Mouse (Mus musculus): Measurements from ENCODE around the gene Sim1.

Sim1 gene

GRCm38 (mm10) chr10:50901601-50902475 is 7.3 kb downstream of the Sim1 start:
- no peak for DNase-seq (ENCODE audit: low read depth, low spot score)

DNA sequence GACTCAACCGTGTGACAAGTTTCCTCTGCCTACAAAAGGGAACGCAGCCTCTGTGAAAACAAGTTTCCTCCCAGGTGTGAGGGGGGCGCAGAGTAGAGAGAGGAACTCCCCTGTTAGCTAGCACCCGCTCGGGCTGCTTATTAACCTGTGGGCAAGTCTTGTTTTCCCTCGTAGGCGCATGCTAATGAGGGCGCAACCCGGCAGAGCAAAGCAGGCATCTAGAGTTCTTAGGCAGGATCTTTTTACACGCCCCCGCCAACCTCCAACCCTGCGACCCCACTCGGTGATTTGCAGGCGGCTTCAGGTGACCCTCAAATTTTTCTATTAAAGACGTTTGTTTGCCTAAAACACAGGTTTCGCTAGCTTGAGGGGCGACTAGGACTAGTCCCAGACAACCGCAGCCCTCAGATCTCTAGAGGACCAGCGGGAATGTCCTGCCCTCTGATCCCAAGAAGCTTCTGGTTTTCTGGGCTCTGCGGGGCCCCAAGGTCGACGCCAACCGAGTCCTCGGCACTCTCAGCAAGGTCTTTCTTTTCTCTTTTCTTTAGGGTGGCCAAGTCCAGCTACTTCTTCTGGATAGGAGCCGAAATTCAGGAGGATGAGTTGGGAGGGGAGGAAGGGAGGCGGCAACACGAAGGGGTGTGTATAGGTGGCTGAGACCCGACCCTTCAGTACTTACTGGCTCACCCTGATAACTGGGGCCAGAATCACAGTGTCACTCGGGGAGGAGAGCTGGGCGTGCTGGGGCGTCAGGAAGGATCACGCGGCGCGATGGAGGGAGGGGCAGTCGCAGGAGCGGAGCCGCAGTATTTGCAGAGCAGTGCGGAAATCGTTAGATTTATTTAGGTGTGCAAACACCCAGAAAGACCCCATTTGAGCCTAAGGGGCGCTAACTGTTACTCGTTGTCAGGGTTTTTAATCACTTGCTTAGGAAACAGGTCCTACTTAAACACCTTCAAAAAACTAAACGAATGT is 8.5 kb downstream of the Sim1 start:
- DNase-seq (ENCODE audit: low read depth, low spot score), result peak; percentile 54

GRCm38 (mm10) chr10:50903846-50904763 is 9.6 kb downstream of the Sim1 start:
- DNase-seq (ENCODE audit: low read depth, low spot score), result no peak

DNA sequence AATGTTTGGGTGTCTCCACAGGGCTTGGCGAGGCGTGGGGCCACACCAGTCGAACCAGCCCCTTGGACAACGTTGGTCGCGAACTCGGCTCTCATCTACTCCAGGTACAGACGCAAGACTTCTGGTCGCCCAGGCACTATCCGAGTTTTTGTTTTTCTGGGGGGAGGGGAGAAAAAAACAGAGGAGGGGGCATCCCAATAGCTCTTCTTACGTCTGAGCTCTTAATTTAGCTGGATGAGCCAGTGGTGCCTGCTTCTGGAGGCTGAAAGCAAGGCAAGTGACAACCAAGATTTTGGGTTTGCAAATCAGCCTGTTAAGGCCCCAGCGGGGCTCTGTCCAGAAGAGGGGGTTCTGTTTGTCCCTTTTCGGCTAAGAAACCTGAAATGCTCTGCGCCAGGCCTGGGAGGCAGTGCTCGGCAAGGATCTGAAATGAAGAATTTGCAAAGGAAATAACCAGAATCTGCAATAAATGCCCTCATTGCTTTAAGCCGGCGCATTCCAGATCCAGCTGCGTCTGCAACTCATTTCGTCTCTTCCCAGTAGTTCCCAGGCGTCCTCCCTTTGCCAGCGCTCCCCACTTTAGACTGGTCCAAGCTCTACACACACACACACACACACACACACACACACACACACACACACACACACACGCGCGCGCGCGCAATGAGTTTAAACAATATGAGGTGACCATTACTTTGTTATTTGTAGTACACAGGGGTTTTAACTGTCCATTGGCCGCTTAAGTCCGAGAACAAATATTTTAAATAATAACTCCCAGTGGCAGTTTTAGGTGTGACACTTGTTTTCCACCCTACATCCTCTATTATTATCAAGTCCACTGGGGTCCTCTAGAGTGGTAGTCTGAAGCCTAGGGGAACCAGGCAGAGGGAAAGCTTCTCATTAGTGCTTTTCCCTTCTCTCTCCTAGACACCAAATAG is 10.5 kb downstream of the Sim1 start:
- no peak for DNase-seq (ENCODE audit: low read depth, low spot score)

- no peak for DNase-seq (ENCODE audit: low read depth, low spot score)
These were observed 15.8 kb downstream of the Sim1 start for GRCm38 (mm10) chr10:50910400-50910799.

DNA sequence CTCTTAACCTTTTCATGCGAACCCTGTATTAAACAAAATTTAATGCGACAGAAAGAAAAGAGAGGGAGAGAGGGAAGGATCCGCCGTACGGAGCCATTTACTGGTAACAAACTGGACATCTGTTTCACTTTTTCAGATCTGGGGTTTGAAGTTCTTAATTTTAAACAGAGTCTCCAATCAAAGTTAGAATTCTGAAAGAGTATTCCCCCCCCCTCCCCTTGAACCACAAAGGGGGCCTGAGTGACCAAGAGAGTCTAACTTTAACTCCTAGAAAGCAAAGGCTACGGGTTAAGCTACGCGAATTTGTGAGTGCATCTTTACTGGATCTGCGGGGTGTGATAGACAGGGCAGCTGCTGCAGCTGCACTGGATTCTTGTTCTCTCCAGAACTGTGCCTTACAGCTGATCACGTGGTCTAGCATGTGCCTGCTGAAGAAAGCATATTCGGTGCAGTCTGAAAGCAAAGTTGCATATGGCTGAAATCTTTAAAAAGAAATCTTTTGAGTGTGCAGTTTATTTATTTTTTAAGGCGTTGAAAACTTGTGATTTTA is 16.4 kb downstream of the Sim1 start:
- no peak for DNase-seq (ENCODE audit: low read depth, low spot score)

DNA sequence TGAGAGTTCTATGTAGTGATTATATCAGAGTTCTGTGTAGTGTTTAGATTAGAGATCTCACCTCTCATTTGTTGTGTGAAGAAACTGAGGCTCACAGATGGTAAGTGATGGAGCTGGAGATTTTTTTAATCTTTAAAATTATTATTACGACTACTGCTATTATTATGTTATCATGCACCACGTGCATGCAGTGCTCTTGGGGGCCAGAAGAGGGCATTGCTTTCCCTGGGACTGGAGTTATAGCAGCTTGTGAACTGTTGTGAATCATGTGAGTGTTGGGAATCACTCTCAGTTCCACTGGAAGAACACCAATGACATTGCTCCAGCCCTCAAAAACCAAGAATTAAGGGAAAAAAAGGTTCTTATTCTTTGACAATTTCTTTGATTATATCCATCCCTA is 21.1 kb downstream of the Sim1 start:
- peak; percentile 48 for DNase-seq (ENCODE audit: low read depth, low spot score)

- DNase-seq (ENCODE audit: low read depth, low spot score), result no peak
These were observed 34.7 kb downstream of the Sim1 start for GRCm38 (mm10) chr10:50929281-50929680.

DNA sequence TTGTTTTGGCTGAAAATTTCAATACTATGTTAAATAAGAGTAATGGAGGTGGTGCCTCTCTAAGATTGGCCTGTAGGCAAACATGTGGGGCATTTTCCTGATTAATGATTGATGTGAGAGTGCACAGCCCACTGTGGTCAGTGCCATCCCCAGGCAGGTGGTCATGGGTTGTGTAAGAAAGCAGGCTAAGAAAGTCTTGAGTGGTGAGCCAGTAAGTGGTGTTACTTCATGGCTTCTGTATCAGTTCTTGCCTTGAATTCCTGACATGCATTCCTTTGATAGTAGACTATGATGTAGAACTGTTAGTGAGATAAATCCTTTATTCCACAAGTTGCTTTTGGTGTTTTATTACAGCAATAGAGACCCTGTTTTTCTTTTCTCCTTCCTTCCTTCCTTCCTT is 41.1 kb downstream of the Sim1 start:
- no peak for DNase-seq (ENCODE audit: low read depth, low spot score)

DNA sequence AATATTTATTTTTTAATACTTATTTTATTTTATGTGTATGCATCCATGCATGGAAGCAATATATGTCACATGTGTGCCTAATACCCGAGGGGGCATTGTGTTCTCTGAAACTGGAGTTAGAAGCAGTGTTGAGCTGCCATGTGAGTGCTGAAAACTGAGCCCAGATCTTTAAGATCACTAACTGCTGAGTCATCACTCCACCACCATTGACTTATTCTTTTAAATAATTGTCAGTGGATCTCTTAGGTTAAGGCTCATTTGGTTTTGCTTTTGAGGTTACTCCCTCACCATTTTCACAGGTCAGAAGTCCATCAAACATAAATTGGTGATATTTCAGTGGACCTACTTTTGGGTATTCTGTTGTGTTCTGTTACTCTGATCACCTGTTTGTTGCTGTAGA is 79.1 kb downstream of the Sim1 start:
- no peak for DNase-seq (ENCODE audit: low read depth, low spot score)

- DNase-seq (ENCODE audit: low read depth, low spot score), result no peak
These were observed 87.3 kb downstream of the Sim1 start for GRCm38 (mm10) chr10:50981849-50982248.

- no peak for DNase-seq (ENCODE audit: low read depth, low spot score)
These were observed 89.1 kb downstream of the Sim1 start for GRCm38 (mm10) chr10:50983620-50984019.

GRCm38 (mm10) chr10:51007798-51008197 is 113.2 kb downstream of the Sim1 start:
- DNase-seq (ENCODE audit: low read depth, low spot score), result no peak

GRCm38 (mm10) chr10:51011391-51012150 is 117.0 kb downstream of the Sim1 start:
- DNase-seq (ENCODE audit: low read depth, low spot score), result no peak

- DNase-seq (ENCODE audit: low read depth, low spot score), result no peak
These were observed 120.3 kb downstream of the Sim1 start for GRCm38 (mm10) chr10:51014901-51015300.

DNA sequence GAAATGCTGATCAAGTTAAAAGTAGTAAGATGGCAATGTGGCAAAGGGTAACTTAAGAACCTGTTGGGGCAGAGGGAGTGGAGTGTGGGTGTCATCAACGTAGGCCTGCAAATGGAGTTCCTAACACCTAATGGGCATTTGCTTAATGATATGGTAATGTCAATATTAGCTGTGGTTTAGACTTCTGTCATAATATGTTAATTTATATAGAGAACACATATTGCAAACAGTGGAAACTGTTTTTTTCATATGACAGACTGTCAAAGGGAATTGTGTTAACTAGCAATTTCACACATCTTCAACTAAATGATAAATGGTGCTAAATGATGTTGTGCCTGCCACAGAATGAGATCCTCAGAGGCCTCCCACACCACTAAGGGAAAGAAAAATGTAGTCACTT is 120.8 kb downstream of the Sim1 start:
- no peak for DNase-seq (ENCODE audit: low read depth, low spot score)

DNA sequence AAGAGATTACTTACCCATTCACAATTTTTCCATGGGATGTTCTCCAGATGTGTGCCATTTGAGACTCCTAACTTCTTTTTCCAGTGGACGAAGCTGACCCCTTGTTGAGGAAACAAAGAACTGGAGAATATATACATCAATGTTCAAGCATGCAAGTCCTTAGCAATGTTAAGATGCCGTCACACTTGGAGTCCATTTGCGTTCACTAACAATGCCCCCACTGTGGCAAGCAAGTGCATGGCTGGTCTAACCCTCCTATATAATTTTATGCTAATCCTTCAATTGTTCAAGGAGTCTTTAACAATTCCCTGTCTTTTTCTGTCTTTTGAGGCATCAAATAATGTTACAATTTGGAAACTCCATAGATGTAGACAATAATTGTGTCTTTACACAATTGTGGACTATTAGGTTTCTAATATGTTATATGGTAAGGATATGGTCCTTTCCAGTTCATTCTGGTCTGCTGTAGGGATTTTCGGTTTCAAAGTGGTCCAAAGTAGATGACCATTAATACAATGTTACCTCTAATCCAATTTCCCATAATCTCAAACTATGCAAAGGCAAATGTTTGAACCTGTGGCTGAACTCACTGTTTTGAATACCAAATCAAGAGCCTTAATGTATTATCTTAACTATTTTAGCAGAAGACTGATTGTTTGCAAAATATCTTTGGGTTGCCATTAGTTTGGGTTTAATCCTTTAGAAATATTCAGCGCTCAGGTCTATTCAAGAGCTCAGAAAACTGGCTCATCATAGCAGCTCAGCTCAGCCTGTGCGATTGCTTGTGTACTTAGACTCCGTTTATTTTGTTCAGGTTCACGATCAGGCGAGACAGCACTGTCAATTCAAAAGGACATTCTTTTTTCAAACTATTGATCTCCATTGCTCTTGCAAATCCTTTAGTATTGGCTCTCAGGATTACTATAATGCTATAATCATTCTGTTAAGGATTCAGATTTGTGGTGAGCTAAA is 129.0 kb downstream of the Sim1 start:
- DNase-seq (ENCODE audit: low read depth, low spot score), result no peak

Data from ES-CJ7 (cell line).